In the genomic region with DNA sequence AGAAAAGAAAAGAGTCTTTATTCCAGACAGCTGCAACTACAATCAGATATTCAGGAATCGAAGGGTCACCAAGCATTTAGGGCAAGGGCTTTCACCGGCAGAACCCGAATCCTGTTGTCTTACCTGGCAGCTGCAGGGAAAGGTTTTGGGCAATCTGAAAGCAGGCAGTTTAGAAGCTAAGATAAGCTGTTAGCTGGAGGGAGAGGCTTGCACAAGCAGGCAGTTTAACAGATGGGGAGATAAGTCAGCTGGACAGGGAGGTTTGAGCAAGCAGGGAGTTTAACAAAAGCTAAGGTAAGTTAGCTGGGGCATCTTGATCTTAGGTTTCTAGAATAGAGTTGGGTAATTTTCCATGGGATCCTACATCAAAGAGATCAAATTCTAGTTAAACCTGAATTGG, we compare ENCODE assay signal across 18 mouse cellular contexts.
DNase-seq lines count a peak whose midpoint lies in the region; TF ChIP-seq lines count a peak whose summit lies in the region.
"Had no signal": no experiment of that assay in that cellular context is flagged by ENCODE, and none has a peak within 500 bp of the region (broad histone marks: within the 10 kb centered on the region; RNA-seq: fewer than 3 reads in every experiment).

No protein-coding gene starts in this region.

- peak; percentile 54 to 78 for TF ChIP-seq EP300 in MEL (IDR thresholded peaks at IDR 0.05; ENCODE audit: low read depth in 1 of 2, low read length in 2 of 2)

- no peak overlapping the region for H3K9ac ChIP-seq in MEL (ENCODE audit: control insufficient read depth, low read depth, low read length, poor library complexity, severe bottlenecking)
- H3K9ac ChIP-seq: embryonic facial prominence, embryonic 12.5 days; forebrain, embryonic 12.5 days had no signal

- no peaks in the 10 kb centered on the region for H3K9me3 ChIP-seq in MEL (replicated peaks; ENCODE audit: insufficient read depth, low read length)
- H3K9me3 ChIP-seq: embryonic facial prominence, embryonic 10.5 days; embryonic facial prominence, embryonic 12.5 days; forebrain, embryonic 10.5 days; forebrain, embryonic 12.5 days had no signal

- TF ChIP-seq RAD21 in MEL (IDR thresholded peaks at IDR 0.05; ENCODE audit: low read depth, low read length), result no peak

- peaks cover 0 to 44% of the 10 kb centered on the region in 2 experiments; a peak in 2 of 4 replicates for H3K36me3 ChIP-seq in MEL (ENCODE audit: control insufficient read depth in 1 of 2, insufficient read depth in 2 of 2, low read length in 2 of 2)
- H3K36me3 ChIP-seq: embryonic facial prominence, embryonic 10.5 days; embryonic facial prominence, embryonic 12.5 days; forebrain, embryonic 10.5 days; forebrain, embryonic 12.5 days had no signal

- TF ChIP-seq CTCF in MEL (IDR thresholded peaks at IDR 0.05 in 2 of 3, conservative IDR thresholded peaks at IDR 0.05 in 1 of 3; ENCODE audit: control insufficient read depth in 1 of 3, insufficient read depth in 1 of 3, low read depth in 2 of 3, low read length in 3 of 3, poor library complexity in 1 of 3, severe bottlenecking in 1 of 3), result no peak

- H3K4me1 ChIP-seq in MEL (ENCODE audit: control insufficient read depth in 1 of 2, insufficient read depth in 2 of 2, low read length in 2 of 2), result peaks cover 25 to 50% of the 10 kb centered on the region in 2 experiments
- H3K4me1 ChIP-seq: embryonic facial prominence, embryonic 10.5 days; embryonic facial prominence, embryonic 12.5 days; forebrain, embryonic 10.5 days; forebrain, embryonic 12.5 days had no signal

- TF ChIP-seq POLR2A in MEL (IDR thresholded peaks at IDR 0.05; ENCODE audit: control insufficient read depth in 1 of 2, insufficient read depth in 1 of 2, low read depth in 1 of 2, low read length in 2 of 2, poor library complexity in 1 of 2), result no peak

- DNase-seq in urinary bladder, postnatal 14 days (ENCODE audit: low spot score), result peak; percentile 24
- no peak for DNase-seq in urinary bladder, postnatal 10 days (ENCODE audit: low spot score)
- DNase-seq in MEL (ENCODE audit: low read depth, low spot score), result peak; percentile 50
- DNase-seq in B cell, adult 2 months, result no peak
- no peak for DNase-seq in thymus, adult 18-20 months
- DNase-seq: adrenal gland, adult 8-10 months; adrenal gland, postnatal 14 days; adrenal gland, postnatal 36 days; cerebellum, adult 11-12 months; cerebellum, adult 2 months; cerebellum, adult 9-10 months; cerebellum, postnatal 10 days; cerebellum, postnatal 25 days had no signal

- H3K79me2 ChIP-seq in MEL (ENCODE audit: control insufficient read depth, insufficient read depth, low read length, poor library complexity), result no peaks in the 10 kb centered on the region; the same call in 1 of the 2 replicates

- H3K27me3 ChIP-seq in MEL (ENCODE audit: control insufficient read depth in 1 of 2, insufficient read depth in 2 of 2, low read length in 2 of 2), result no peaks in the 10 kb centered on the region
- H3K27me3 ChIP-seq: embryonic facial prominence, embryonic 12.5 days; forebrain, embryonic 12.5 days; Patski had no signal

- H3K4me3 ChIP-seq in MEL (ENCODE audit: control insufficient read depth in 1 of 2, insufficient read depth in 1 of 2, low read depth in 2 of 2, low read length in 2 of 2), result no peak overlapping the region
- H3K4me3 ChIP-seq: embryonic facial prominence, embryonic 10.5 days; embryonic facial prominence, embryonic 12.5 days; forebrain, embryonic 10.5 days; forebrain, embryonic 12.5 days had no signal

- peak overlapping the region; percentile 23; the same call in 1 of the 2 replicates for H3K27ac ChIP-seq in MEL (ENCODE audit: control insufficient read depth, low read depth, low read length)
- H3K27ac ChIP-seq: embryonic facial prominence, embryonic 10.5 days; embryonic facial prominence, embryonic 12.5 days; forebrain, embryonic 10.5 days; forebrain, embryonic 12.5 days had no signal

TF ChIP-seq in MEL, 35 proteins besides CTCF, POLR2A, EP300 and RAD21:
- no peak for TF ChIP-seq ZC3H11A (IDR thresholded peaks at IDR 0.05; ENCODE audit: low read depth, low read length)
- no peak for TF ChIP-seq CHD2 (IDR thresholded peaks at IDR 0.05; ENCODE audit: low read length)
- TF ChIP-seq ETS1 (IDR thresholded peaks at IDR 0.05; ENCODE audit: low read depth, low read length), result peak; percentile 78
- peak; percentile 65; the same call in 1 of the 2 replicates for TF ChIP-seq RCOR1 (IDR thresholded peaks at IDR 0.05; ENCODE audit: low read depth, low read length)
- TF ChIP-seq GATA1 (IDR thresholded peaks at IDR 0.05; ENCODE audit: low read depth, low read length), result peak; percentile 82
- no peak for TF ChIP-seq ELF1 (IDR thresholded peaks at IDR 0.05; ENCODE audit: low read depth, low read length)
- TF ChIP-seq TCF12 (IDR thresholded peaks at IDR 0.05; ENCODE audit: low read depth, low read length), result peak; percentile 76
- TF ChIP-seq E2F4 (IDR thresholded peaks at IDR 0.05; ENCODE audit: borderline replicate concordance, low read depth, low read length), result no peak
- TF ChIP-seq MYB (IDR thresholded peaks at IDR 0.05; ENCODE audit: low read depth, low read length), result peak; percentile 50; the same call in 1 of the 2 replicates
- TF ChIP-seq TAL1 (IDR thresholded peaks at IDR 0.05; ENCODE audit: low read length), result no peak
- TF ChIP-seq KAT2A (conservative IDR thresholded peaks at IDR 0.05; ENCODE audit: low read depth, low read length), result no peak

Comparison
In these comparisons a context has a peak if more than half of its experiments do, and no peak if none do; other contexts are left out.
1. DNase-seq: peak in urinary bladder, postnatal 14 days (single experiment) and MEL (single experiment); none in urinary bladder, postnatal 10 days (single experiment), B cell, adult 2 months (0 of 2) and thymus, adult 18-20 months (0 of 2).